Mouse (Mus musculus) cerebellum, adult (tissue): ENCODE measurements around the gene Vmn2r118.

Experiments
- ATAC-seq: cut with Nextera tagmentation; 2 replicates; pipeline ENCODE4 v1.9.2; 2017; ENCODE audit warnings: mild to moderate bottlenecking, moderate library complexity, mixed read lengths; ENCODE audit not compliant: insufficient number of reproducible peaks, low FRiP score, low TSS enrichment

Gene Vmn2r118

DNA sequence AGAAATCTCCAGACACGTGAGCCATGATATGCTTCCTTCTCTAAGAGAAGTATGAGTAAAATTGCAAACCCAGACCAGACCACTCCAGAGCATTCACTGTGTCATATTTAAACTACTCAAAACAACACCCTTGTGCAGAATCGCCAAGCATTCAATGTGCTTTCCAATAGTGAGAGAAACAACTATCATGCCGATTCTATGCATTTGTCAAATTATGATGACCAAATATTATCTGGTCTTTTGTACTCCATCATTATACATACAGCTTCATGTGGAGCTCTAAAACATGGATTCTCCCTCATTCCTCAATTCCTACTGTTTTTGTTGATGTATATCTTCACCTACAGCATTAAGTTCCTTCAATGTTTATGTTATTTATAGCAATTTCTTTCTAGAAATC, at the start of gene Vmn2r118:
Gene Vmn2r118, minus strand, starts transcription at position 101 of the 400 bp plus-strand sequence.
- no peak for ATAC-seq

DNA sequence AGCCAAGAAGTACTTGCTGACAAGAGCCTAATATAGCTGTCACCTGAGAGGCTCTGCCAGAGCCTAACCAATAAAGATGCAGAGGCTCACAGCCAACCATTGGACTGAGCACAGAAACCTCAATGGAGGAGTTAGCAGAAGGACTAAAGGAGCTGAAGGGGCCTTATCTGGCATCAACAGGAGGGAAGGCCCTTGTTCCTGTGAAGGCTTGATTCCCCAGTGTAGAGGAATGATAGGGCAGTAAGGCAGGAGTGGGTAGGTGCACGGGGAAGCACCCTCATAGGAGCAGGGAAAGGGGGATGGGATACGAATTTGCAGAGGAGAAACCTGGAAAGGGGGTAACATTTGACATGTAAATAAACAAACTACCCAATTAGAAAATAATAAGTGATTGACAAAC, 36.1 kb upstream of the Vmn2r118 start:
- no peak for ATAC-seq

DNA sequence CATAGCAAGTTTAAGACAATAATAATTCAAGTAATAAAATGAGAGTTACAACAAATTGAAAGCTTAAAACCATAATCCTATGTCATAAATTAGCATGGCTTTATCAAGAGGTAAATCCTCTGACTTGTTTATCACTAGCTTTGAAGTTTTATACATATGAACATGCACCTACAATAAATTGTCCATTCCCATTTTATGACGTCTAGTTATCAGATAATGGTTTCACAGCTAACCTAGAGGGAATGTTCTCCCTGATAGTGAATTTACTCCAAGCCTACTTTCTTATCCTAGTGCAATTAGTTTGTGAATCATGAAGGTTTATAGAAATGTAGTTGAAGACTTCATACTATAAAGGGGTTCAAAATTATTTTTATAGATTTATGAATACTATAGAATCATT, 34.2 kb downstream of the Vmn2r118 start:
- no peak for ATAC-seq

DNA sequence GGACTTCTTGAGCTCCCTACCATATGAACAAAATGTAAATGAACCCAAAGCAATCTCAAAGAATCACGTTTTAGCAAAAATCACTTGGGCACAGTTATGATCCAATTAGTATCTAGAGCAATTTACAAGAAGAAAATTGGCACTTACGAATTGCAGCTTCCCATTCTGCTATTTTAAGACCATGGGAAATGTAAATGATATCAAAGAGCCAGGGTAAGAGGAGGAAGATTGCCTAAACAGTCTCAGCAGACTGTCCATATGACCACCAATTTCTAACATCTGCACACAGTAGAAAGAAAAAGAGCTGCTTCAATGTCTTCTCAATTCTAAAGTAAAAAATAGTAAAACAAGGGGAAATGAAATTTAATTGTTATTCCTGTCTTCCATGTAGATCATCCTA, 63.2 kb downstream of the Vmn2r118 start:
- ATAC-seq = no peak

DNA sequence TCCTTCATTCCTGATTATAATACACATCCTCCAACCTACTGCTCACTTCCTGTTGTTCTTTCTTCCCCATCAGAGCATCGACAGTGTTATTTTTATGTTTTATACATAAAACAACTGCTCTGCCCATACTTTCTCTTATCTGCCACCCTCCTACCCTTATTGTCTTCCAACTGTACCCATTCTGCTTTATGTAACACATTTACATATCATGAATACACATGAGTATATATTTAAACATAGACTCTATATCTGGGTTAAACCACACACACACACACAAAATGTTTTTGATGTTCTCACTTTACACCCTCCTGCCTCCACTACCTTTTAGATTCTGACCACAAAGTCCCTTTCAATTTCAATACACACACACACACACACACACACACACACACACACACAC, 76.5 kb downstream of the Vmn2r118 start:
- no peak for ATAC-seq
